Mouse (Mus musculus): ENCODE results near the gene Gk.

DNA sequence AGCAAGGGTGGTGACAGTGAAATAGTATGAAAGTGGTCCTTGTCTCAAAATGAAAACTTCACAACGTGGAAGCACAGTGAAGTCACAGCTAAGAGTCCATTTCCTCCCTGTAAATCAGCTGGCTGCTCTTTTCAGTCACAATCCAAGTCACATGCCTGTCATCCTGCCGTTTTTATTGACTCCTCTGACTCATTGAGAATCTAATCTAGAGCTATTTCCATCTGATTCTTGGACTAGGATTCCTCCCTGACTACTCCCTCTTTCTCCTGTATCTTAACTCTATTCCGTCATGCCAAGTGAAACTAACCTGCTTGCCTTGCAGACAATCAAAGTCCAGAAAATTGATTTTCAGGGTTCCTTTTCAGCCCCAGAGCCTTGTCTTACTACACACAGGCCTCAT lies 20.6 kb downstream of the Gk start:
- no peak for TF ChIP-seq CTCF (IDR thresholded peaks at IDR 0.05; ENCODE audit: low read depth)
- no peak for TF ChIP-seq EP300 (optimal IDR thresholded peaks at IDR 0.05)

All from stomach, postnatal 0 days (tissue).